Mouse (Mus musculus) myocyte (in vitro differentiated cells): ENCODE data around the gene 1700016D06Rik. TPM values are rescaled to one million over a fixed set of nuclear protein-coding genes. Genes with fewer than 3 reads are reported as not detected.

Experiments
- H3K27me3 ChIP-seq: one replicate; pipeline ENCODE4 v1.6.1; 2011; ENCODE audit not compliant: control insufficient read depth, insufficient read depth, insufficient read length
- H3K36me3 ChIP-seq: one replicate; pipeline ENCODE4 v1.6.1; 2011; ENCODE audit not compliant: control insufficient read depth, insufficient read depth
- H3K4me2 ChIP-seq: one replicate; pipeline ENCODE4 v1.6.1; 2011; ENCODE audit warnings: low read depth, control low read depth
- H3K4me3 ChIP-seq: one replicate; pipeline ENCODE4 v1.5.1; 2011; ENCODE audit warnings: mild to moderate bottlenecking, control low read depth, moderate library complexity
- H3K79me2 ChIP-seq: one replicate; pipeline ENCODE4 v1.6.1; 2011; ENCODE audit not compliant: control insufficient read depth, insufficient read depth
- H3ac ChIP-seq: one replicate; pipeline ENCODE4 v1.6.1; 2011; ENCODE audit not compliant: control insufficient read depth, insufficient read length
- CEBPB ChIP-seq: IDR thresholded peaks from 2 replicates; pipeline ENCODE4 v1.6.1; 2011; ENCODE audit warnings: mild to moderate bottlenecking, moderate library complexity; ENCODE audit not compliant: poor library complexity, insufficient read depth, severe bottlenecking
- E2F4 ChIP-seq: IDR thresholded peaks from one replicate; pipeline ENCODE4 v1.6.1; 2011; ENCODE audit warnings: mild to moderate bottlenecking, control low read depth, moderate library complexity; ENCODE audit not compliant: insufficient read depth
- MAX ChIP-seq: IDR thresholded peaks from one replicate; pipeline ENCODE4 v1.6.1; 2011; ENCODE audit warnings: low read depth, mild to moderate bottlenecking, control low read depth
- MYOD1 ChIP-seq, 3 experiments: IDR thresholded peaks; one replicate each; pipeline ENCODE4 v1.6.1; 2011; ENCODE audit warnings: control low read depth in 2 of 3, low read depth in 2 of 3, mild to moderate bottlenecking in 2 of 3, moderate library complexity in 1 of 3; ENCODE audit not compliant: insufficient read length in 2 of 3, control insufficient read depth in 1 of 3
- MYOG ChIP-seq, 3 experiments: IDR thresholded peaks; one replicate each; pipeline ENCODE4 v1.6.1; 2011; ENCODE audit warnings: control low read depth in 2 of 3, low read depth in 2 of 3, mild to moderate bottlenecking in 2 of 3; ENCODE audit not compliant: insufficient read length in 2 of 3, control insufficient read depth in 1 of 3, insufficient read depth in 1 of 3
- POLR2A ChIP-seq: IDR thresholded peaks from one replicate; pipeline ENCODE4 v1.6.1; 2011; ENCODE audit warnings: low read depth, mild to moderate bottlenecking, control low read depth, moderate library complexity; ENCODE audit not compliant: insufficient read length
- POLR2AphosphoS2 ChIP-seq: IDR thresholded peaks from one replicate; pipeline ENCODE4 v1.6.1; 2011; ENCODE audit warnings: low read depth, control low read depth; ENCODE audit not compliant: insufficient read length
- REST ChIP-seq: IDR thresholded peaks from one replicate; pipeline ENCODE4 v1.6.1; 2011; ENCODE audit warnings: mild to moderate bottlenecking, control low read depth, moderate library complexity; ENCODE audit not compliant: insufficient read depth, insufficient read length
- SRF ChIP-seq: IDR thresholded peaks from one replicate; pipeline ENCODE4 v1.6.1; 2011; ENCODE audit warnings: low read depth; ENCODE audit not compliant: control insufficient read depth, insufficient read length
- TCF12 ChIP-seq: IDR thresholded peaks from one replicate; pipeline ENCODE4 v1.6.1; 2011; ENCODE audit warnings: mild to moderate bottlenecking, control low read depth; ENCODE audit not compliant: poor library complexity, insufficient read depth, severe bottlenecking
- TCF3 ChIP-seq: IDR thresholded peaks from one replicate; pipeline ENCODE4 v1.6.1; 2011; ENCODE audit warnings: low read depth, control low read depth; ENCODE audit not compliant: insufficient read length
- USF1 ChIP-seq: IDR thresholded peaks from one replicate; pipeline ENCODE4 v1.6.1; 2011; ENCODE audit warnings: low read depth, mild to moderate bottlenecking, control low read depth, moderate library complexity
- polyA plus RNA-seq: library from polyadenylated mRNA; unstranded; fragments of >200 nt; fragmentation: generic; extraction: Trizol; gene quantifications from one replicate; pipeline ENCODE4 v1.2.1, GENCODE M21; 2012; ENCODE audit warnings: missing spikeins

1700016D06Rik gene
- polyA plus RNA-seq, 1 experiment, result 0.30 TPM

GRCm38 (mm10) chr8:11709542-11709941, 8.7 kb upstream of the 1700016D06Rik start:
- Histone ChIP-seq H3K4me2 (no peak overlapping the region), H3K27me3 (peaks cover 19% of the 10 kb centered on the region), H3ac (no peak overlapping the region), H3K79me2 (no peaks in the 10 kb centered on the region), H3K4me3 (no peak overlapping the region), H3K36me3 (no peaks in the 10 kb centered on the region)
- no peak for TF ChIP-seq MYOG (IDR thresholded peaks at IDR 0.05; ENCODE audit: control insufficient read depth in 1 of 3, insufficient read depth in 1 of 3, insufficient read length in 2 of 3, low read depth in 2 of 3)
- no peak for TF ChIP-seq CEBPB
- TF ChIP-seq REST, result no peak
- no peak for TF ChIP-seq POLR2AphosphoS2
- no peak for TF ChIP-seq E2F4

DNA sequence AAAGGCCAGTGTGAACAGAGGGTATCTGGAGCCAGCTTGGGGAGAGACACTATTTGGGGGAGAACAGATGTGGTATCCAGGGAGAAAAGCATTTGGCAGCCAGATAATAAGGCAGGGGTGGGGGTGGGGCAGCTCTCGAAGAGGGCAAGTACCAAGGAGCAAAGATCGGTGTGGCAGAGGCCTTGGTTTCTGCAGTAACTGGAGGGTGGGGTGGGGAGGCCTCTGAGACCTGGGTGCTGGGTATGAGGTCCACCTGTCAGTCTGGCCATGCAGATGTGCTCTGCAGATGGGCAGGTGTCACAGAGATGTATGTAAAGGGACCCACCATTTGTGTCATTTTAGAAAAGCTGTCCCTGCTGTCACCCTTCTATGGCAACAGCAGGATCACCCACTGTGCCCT, 8.0 kb upstream of the 1700016D06Rik start:
- Histone ChIP-seq H3K4me2 (no peak overlapping the region), H3K79me2 (no peaks in the 10 kb centered on the region), H3K4me3 (no peak overlapping the region), H3K27me3 (peaks cover 19% of the 10 kb centered on the region), H3K36me3 (no peaks in the 10 kb centered on the region), H3ac (no peak overlapping the region)
- no peak for TF ChIP-seq USF1
- TF ChIP-seq REST, result no peak

DNA sequence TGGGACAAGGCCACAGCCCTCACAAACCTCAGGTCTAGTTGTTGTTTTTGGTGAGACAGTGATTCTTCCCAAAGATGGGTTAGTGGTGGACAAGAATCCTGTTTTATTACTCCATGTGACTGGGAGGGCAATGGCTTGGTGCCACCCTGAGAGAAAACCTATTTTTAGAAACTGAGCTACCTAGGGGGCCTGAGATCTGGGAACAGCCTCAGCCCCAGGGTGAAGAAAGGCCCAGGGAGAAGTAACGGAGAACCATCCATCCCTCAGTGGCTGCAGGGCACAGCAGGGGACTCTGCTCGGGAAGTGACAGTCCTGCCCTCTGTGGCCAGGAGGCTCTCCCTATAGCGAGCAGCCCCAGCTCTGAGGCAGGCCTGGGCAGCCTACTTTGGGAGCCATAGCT, 6.8 kb upstream of the 1700016D06Rik start:
- H3K4me2 ChIP-seq, result no peak overlapping the region
- no peak overlapping the region for H3ac ChIP-seq
- TF ChIP-seq MYOD1 (IDR thresholded peaks at IDR 0.05; ENCODE audit: control insufficient read depth in 1 of 3, insufficient read length in 2 of 3, low read depth in 2 of 3) (no peak), E2F4 (no peak), CEBPB (no peak), TCF3 (no peak), MYOG (IDR thresholded peaks at IDR 0.05; ENCODE audit: control insufficient read depth in 1 of 3, insufficient read depth in 1 of 3, insufficient read length in 2 of 3, low read depth in 2 of 3) (no peak), POLR2AphosphoS2 (no peak), USF1 (no peak)
- H3K27me3 ChIP-seq, result peaks cover 19% of the 10 kb centered on the region
- H3K4me3 ChIP-seq, result no peak overlapping the region
- no peaks in the 10 kb centered on the region for H3K79me2 ChIP-seq
- no peaks in the 10 kb centered on the region for H3K36me3 ChIP-seq

GRCm38 (mm10) chr8:11705818-11706217, 5.0 kb upstream of the 1700016D06Rik start:
- TF ChIP-seq MYOG (IDR thresholded peaks at IDR 0.05; ENCODE audit: control insufficient read depth in 1 of 3, insufficient read depth in 1 of 3, insufficient read length in 2 of 3, low read depth in 2 of 3), result peak in 1 of 3 experiments; percentile 53
- TF ChIP-seq TCF3, result no peak
- Histone ChIP-seq H3ac (no peak overlapping the region), H3K4me3 (no peak overlapping the region), H3K79me2 (no peaks in the 10 kb centered on the region), H3K4me2 (peak overlapping the region; percentile 30), H3K27me3 (peaks cover 14% of the 10 kb centered on the region), H3K36me3 (no peaks in the 10 kb centered on the region)

DNA sequence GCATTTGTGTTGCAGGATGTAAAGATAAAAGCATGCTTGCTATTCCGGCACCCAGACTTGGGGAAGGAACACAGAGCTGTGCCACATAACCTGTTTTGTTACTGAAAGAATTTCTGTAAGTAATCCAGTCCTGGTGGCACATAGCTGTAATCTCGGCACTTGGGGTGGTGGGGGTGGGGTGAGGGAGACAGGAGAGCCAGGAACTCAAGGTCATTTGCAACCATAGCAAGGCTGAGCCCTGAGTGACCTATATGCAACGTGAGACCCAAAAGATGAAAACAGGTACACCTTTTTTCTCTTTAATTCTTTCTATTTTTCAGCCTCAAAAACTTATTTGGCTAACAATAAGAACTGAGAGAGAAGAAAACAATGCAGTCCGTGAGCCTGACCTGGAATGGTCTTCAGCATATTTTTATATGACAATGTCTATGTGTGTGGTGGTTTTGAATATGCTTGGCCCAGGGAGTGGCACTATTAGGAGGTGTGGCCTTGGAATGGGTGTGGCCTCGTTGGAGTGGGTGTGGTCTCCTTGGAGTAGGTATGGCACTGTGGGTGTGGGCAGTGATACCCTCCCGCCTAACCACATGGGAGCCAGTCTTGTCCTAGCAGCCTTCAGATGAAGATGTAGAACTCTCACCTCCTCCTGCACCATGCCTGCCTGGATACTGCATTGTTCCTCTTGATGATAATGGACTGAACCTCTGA, 4.0 kb upstream of the 1700016D06Rik start:
- Histone ChIP-seq H3K4me3 (no peak overlapping the region), H3K4me2 (no peak overlapping the region), H3K36me3 (no peaks in the 10 kb centered on the region), H3K79me2 (no peaks in the 10 kb centered on the region), H3K27me3 (peaks cover 7% of the 10 kb centered on the region), H3ac (no peak overlapping the region)
- TF ChIP-seq TCF12 (no peak), REST (no peak)

GRCm38 (mm10) chr8:11703789-11704188, 2.9 kb upstream of the 1700016D06Rik start:
- Histone ChIP-seq H3K27me3 (no peaks in the 10 kb centered on the region), H3K79me2 (no peaks in the 10 kb centered on the region), H3ac (no peak overlapping the region), H3K4me2 (no peak overlapping the region), H3K4me3 (no peak overlapping the region), H3K36me3 (no peaks in the 10 kb centered on the region)
- no peak for TF ChIP-seq REST
- no peak for TF ChIP-seq E2F4
- no peak for TF ChIP-seq TCF12
- TF ChIP-seq USF1, result no peak
- TF ChIP-seq MAX, result no peak
- TF ChIP-seq CEBPB, result no peak
- no peak for TF ChIP-seq POLR2A
- peak in 1 of 3 experiments; percentile 52 for TF ChIP-seq MYOG (IDR thresholded peaks at IDR 0.05; ENCODE audit: control insufficient read depth in 1 of 3, insufficient read depth in 1 of 3, insufficient read length in 2 of 3, low read depth in 2 of 3)
- peak in 1 of 3 experiments; percentile 10 for TF ChIP-seq MYOD1 (IDR thresholded peaks at IDR 0.05; ENCODE audit: control insufficient read depth in 1 of 3, insufficient read length in 2 of 3, low read depth in 2 of 3)
- no peak for TF ChIP-seq POLR2AphosphoS2
- TF ChIP-seq SRF, result no peak
- TF ChIP-seq TCF3, result no peak
